Mouse (Mus musculus): ENCODE measurements around the gene E330017A01Rik. TPM values are rescaled to one million over a fixed set of nuclear protein-coding genes. Genes with fewer than 3 reads are reported as not detected.
"Not testable (repeated sequence)": the region's sequence is repeated elsewhere in the genome, so short reads cannot be mapped to it uniquely, and the experiment has no call there.

The E330017A01Rik gene
- polyA plus RNA-seq, 1 experiment from 2014 or later, result not detected

DNA sequence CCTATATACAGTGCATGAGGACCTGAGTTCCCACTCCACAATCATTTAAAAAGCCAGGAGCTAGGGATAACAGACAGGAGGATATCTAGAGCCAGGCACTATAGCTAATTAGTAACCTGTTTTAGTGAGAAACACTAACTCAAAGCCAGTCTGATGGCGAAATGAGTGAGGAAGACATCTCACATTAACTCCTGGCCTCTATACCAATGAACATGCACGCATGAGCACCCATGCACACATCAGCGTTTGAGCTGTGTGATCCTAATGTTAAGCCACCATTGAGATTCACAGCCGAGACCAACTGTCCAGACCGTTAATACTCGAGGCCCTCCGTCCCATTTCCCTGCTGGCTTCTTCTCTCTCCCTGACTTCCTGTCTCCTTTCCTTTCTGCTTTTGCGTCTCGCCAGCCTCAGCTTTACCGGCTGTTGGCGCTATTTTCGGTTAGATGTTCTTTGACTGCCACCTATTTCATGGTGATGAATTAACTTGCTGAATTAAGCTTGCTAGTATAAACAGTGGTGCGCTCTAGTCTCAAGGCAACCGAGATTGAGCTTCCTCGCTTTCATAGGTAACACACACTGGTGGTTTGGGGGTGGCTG, 35.4 kb upstream of the E330017A01Rik start:
- 93% methylated on average over 15 of the region's 15 CpGs for WGBS
- no peaks in the 10 kb centered on the region for H3K9me3 ChIP-seq
- H3K4me3 ChIP-seq (replicated peaks), result no peak overlapping the region
- no peaks in the 10 kb centered on the region for H3K27me3 ChIP-seq
- ATAC-seq (ENCODE audit: insufficient number of reproducible peaks, insufficient read depth, low FRiP score, low TSS enrichment, low read depth), result no peak
- peaks cover 51% of the 10 kb centered on the region for H3K36me3 ChIP-seq
- H3K27ac ChIP-seq, result no peak overlapping the region
- H3K9ac ChIP-seq (replicated peaks), result no peak overlapping the region
- no peak overlapping the region for H3K4me2 ChIP-seq
- H3K4me1 ChIP-seq (replicated peaks), result peaks cover 7% of the 10 kb centered on the region

DNA sequence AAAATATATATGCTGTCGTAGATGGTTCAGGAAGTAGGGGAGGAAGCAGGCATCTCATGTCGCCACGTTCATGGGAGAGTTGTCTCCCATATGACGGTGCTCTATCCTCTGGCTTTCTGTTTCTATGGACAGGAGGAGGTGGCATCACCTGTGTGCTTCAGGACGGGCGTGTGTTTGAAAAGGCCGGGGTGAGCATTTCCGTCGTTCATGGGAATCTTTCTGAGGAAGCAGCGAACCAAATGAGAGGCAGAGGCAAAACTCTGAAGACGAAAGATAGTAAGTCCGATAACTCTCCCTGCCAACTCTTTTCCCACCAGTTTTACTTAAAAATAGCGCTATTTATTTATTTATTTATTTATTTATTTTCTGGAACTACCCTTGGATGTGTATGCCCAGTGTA, 33.9 kb upstream of the E330017A01Rik start:
- H3K4me1 ChIP-seq (replicated peaks), result peaks cover 7% of the 10 kb centered on the region
- H3K9ac ChIP-seq (replicated peaks), result no peak overlapping the region
- ATAC-seq (ENCODE audit: insufficient number of reproducible peaks, insufficient read depth, low FRiP score, low TSS enrichment, low read depth), result no peak
- H3K9me3 ChIP-seq, result no peaks in the 10 kb centered on the region
- H3K36me3 ChIP-seq, result peaks cover 39% of the 10 kb centered on the region
- no peak overlapping the region for H3K4me2 ChIP-seq
- H3K4me3 ChIP-seq (replicated peaks), result no peak overlapping the region
- H3K27me3 ChIP-seq, result no peaks in the 10 kb centered on the region
- H3K27ac ChIP-seq, result no peak overlapping the region
- 93% methylated on average over 13 of the region's 13 CpGs for WGBS

GRCm38 (mm10) chr16:58671212-58671985, 32.9 kb upstream of the E330017A01Rik start:
- WGBS, result 72% methylated on average over 8 of the region's 8 CpGs
- Histone ChIP-seq H3K4me1 (replicated peaks) (peaks cover 7% of the 10 kb centered on the region), H3K27me3 (no peaks in the 10 kb centered on the region), H3K4me2 (peak overlapping the region; percentile 71), H3K4me3 (replicated peaks) (peak overlapping the region; percentile 97), H3K27ac (no peak overlapping the region), H3K9me3 (no peaks in the 10 kb centered on the region), H3K36me3 (peaks cover 32% of the 10 kb centered on the region), H3K9ac (replicated peaks) (no peak overlapping the region)
- ATAC-seq (ENCODE audit: insufficient number of reproducible peaks, insufficient read depth, low FRiP score, low TSS enrichment, low read depth), result no peak

- ATAC-seq (ENCODE audit: insufficient number of reproducible peaks, insufficient read depth, low FRiP score, low TSS enrichment, low read depth), result peak; percentile 21; the same call in 1 of the 2 replicates
- 0% methylated on average over 25 of the region's 25 CpGs for WGBS
- peak overlapping the region; percentile 87 for H3K27ac ChIP-seq
- H3K4me3 ChIP-seq (replicated peaks), result peak overlapping the region; percentile 97
- H3K4me1 ChIP-seq (replicated peaks), result peaks cover 7% of the 10 kb centered on the region
- peak overlapping the region; percentile 84 for H3K9ac ChIP-seq (replicated peaks)
- peaks cover 25% of the 10 kb centered on the region for H3K36me3 ChIP-seq
- peak overlapping the region; percentile 71 for H3K4me2 ChIP-seq
- H3K9me3 ChIP-seq, result no peaks in the 10 kb centered on the region
- H3K27me3 ChIP-seq, result no peaks in the 10 kb centered on the region
Measured at GRCm38 (mm10) chr16:58670643-58671042, 32.1 kb upstream of the E330017A01Rik start.

DNA sequence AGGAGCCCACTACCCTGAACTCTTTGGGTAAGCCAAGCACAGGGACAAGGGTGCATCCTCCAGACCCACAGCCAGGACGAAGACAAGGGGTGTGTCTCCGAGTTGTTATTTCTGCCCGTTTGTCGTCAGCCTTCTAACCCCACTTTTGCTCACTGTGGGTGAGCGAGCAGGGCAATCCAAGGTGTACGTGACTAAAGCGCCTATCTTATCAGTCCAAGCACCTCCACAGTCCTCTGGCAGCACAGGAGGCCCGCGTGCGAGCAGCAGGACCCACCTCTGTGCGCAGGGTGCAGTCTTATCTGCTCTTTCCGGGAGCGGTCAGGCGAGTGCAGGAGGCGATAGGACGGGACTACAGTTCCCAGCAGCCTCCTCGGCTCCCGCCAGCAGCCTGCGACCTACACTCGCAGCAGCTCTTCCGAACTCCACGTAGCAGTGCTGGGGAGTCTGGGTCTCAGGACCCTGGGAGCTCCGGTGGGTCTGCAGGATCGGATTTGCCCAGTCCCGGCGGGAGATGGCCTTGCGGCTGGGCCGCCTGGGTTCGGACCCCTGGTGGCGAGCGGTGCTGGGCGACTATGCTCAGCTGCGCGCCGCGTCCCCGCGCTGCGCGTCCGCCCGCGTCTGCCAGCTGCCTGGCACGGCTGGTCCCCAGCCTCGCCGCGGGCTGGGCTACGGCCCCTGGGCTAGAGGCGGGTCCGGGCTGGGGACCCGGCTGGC, 31.5 kb upstream of the E330017A01Rik start, which contains the start of gene Cpox:
Cpox (plus strand) TSS at position 376 of the 714 bp plus-strand sequence.
- no peaks in the 10 kb centered on the region for H3K9me3 ChIP-seq
- H3K36me3 ChIP-seq, result peaks cover 22% of the 10 kb centered on the region
- H3K4me3 ChIP-seq (replicated peaks), result peak within 1 kb of the TSS; percentile 97
- no peaks in the 10 kb centered on the region for H3K27me3 ChIP-seq
- peaks cover 7% of the 10 kb centered on the region for H3K4me1 ChIP-seq (replicated peaks)
- under 1% methylated on average over 50 of the region's 51 CpGs for WGBS
- H3K9ac ChIP-seq (replicated peaks), result peak within 1 kb of the TSS; percentile 84
- peak; percentile 98 for ATAC-seq (ENCODE audit: insufficient number of reproducible peaks, insufficient read depth, low FRiP score, low TSS enrichment, low read depth)
- H3K4me2 ChIP-seq, result peak within 1 kb of the TSS; percentile 71
- H3K27ac ChIP-seq, result peak within 1 kb of the TSS; percentile 87

GRCm38 (mm10) chr16:58669264-58669663, 30.7 kb upstream of the E330017A01Rik start:
- H3K4me3 ChIP-seq (replicated peaks), result peak overlapping the region; percentile 97; the same call in 1 of the 2 replicates
- H3K27ac ChIP-seq, result no peak overlapping the region
- no peak for ATAC-seq (ENCODE audit: insufficient number of reproducible peaks, insufficient read depth, low FRiP score, low TSS enrichment, low read depth)
- no peaks in the 10 kb centered on the region for H3K9me3 ChIP-seq
- H3K36me3 ChIP-seq, result peaks cover 13% of the 10 kb centered on the region
- H3K9ac ChIP-seq (replicated peaks), result no peak overlapping the region
- peak overlapping the region; percentile 71 for H3K4me2 ChIP-seq
- H3K4me1 ChIP-seq (replicated peaks), result peaks cover 7% of the 10 kb centered on the region
- WGBS, result 68% methylated on average over 5 of the region's 5 CpGs
- no peaks in the 10 kb centered on the region for H3K27me3 ChIP-seq

- Histone ChIP-seq H3K4me2 (no peak overlapping the region), H3K9ac (replicated peaks) (no peak overlapping the region), H3K27ac (no peak overlapping the region), H3K27me3 (no peaks in the 10 kb centered on the region), H3K4me1 (replicated peaks) (peaks cover 7% of the 10 kb centered on the region), H3K36me3 (peaks cover 7% of the 10 kb centered on the region; the same call in 1 of the 2 replicates), H3K4me3 (replicated peaks) (no peak overlapping the region), H3K9me3 (no peaks in the 10 kb centered on the region)
- 87% methylated on average over 3 of the region's 3 CpGs for WGBS
- no peak for ATAC-seq (ENCODE audit: insufficient number of reproducible peaks, insufficient read depth, low FRiP score, low TSS enrichment, low read depth)
Measured at GRCm38 (mm10) chr16:58668586-58668985, 30.0 kb upstream of the E330017A01Rik start.

- H3K4me3 ChIP-seq (replicated peaks); H3K27me3 ChIP-seq; ATAC-seq (ENCODE audit: insufficient number of reproducible peaks, insufficient read depth, low FRiP score, low TSS enrichment, low read depth); H3K9ac ChIP-seq (replicated peaks); H3K36me3 ChIP-seq; H3K9me3 ChIP-seq; H3K4me1 ChIP-seq (replicated peaks); H3K4me2 ChIP-seq; H3K27ac ChIP-seq: not testable (repeated sequence)
- 81% methylated on average over 3 of the region's 3 CpGs for WGBS
Measured at GRCm38 (mm10) chr16:58666681-58667080, 28.1 kb upstream of the E330017A01Rik start.

DNA sequence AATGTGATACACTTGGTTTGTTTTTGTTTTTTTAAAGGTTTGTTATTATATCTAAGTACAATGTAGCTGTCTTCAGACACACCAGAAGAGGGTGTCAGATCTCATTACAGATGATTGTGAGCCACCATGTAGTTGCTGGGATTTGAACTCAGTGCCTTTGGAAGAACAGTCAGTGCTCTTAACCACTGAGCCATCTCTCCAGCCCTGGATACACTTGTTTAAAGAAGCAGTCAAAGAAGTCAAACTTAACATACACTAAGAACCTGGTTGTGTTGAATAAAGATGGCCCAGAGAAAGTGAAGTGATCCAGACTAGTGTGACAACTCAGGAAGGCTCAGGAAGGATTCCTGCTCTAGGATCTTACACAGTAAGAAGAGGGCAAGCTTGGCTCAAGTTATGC, 26.6 kb upstream of the E330017A01Rik start:
- not testable (repeated sequence) for H3K9ac ChIP-seq (replicated peaks); ATAC-seq (ENCODE audit: insufficient number of reproducible peaks, insufficient read depth, low FRiP score, low TSS enrichment, low read depth); H3K4me2 ChIP-seq; H3K4me3 ChIP-seq (replicated peaks); H3K36me3 ChIP-seq; H3K4me1 ChIP-seq (replicated peaks); H3K27ac ChIP-seq; H3K9me3 ChIP-seq; H3K27me3 ChIP-seq

- Histone ChIP-seq H3K27ac (no peak overlapping the region), H3K9me3 (no peaks in the 10 kb centered on the region), H3K4me2 (no peak overlapping the region), H3K4me1 (replicated peaks) (no peaks in the 10 kb centered on the region), H3K36me3 (no peaks in the 10 kb centered on the region), H3K9ac (replicated peaks) (no peak overlapping the region), H3K4me3 (replicated peaks) (no peak overlapping the region), H3K27me3 (no peaks in the 10 kb centered on the region)
- ATAC-seq (ENCODE audit: insufficient number of reproducible peaks, insufficient read depth, low FRiP score, low TSS enrichment, low read depth), result no peak
- 85% methylated on average over 2 of the region's 2 CpGs for WGBS
Measured at GRCm38 (mm10) chr16:58663816-58664215, 25.3 kb upstream of the E330017A01Rik start.

GRCm38 (mm10) chr16:58663021-58663420, 24.5 kb upstream of the E330017A01Rik start:
- no peak overlapping the region for H3K4me3 ChIP-seq (replicated peaks)
- no peak overlapping the region for H3K9ac ChIP-seq (replicated peaks)
- no peak overlapping the region for H3K27ac ChIP-seq
- H3K27me3 ChIP-seq, result no peaks in the 10 kb centered on the region
- H3K4me1 ChIP-seq (replicated peaks), result no peaks in the 10 kb centered on the region
- 79% methylated on average over 5 of the region's 5 CpGs for WGBS
- H3K9me3 ChIP-seq, result no peaks in the 10 kb centered on the region
- H3K4me2 ChIP-seq, result no peak overlapping the region
- H3K36me3 ChIP-seq, result no peaks in the 10 kb centered on the region
- no peak for ATAC-seq (ENCODE audit: insufficient number of reproducible peaks, insufficient read depth, low FRiP score, low TSS enrichment, low read depth)

Measured in limb, embryonic 12.5 days (tissue).